Mouse (Mus musculus) G1E (cell line): ENCODE measurements around the gene Pef1.

Source experiments
- CTCF ChIP-seq: IDR thresholded peaks from 2 replicates; pipeline ENCODE4 v1.5.1; 2012; ENCODE audit warnings: low read depth, low read length, inconsistent platforms, mixed read lengths
- GATA1 ChIP-seq: IDR thresholded peaks from 2 replicates; pipeline ENCODE4 v1.6.1; 2012; ENCODE audit warnings: borderline replicate concordance, low read length, inconsistent platforms, mixed read lengths

- TF ChIP-seq GATA1, result no peak
- no peak for TF ChIP-seq CTCF
Observed at GRCm38 (mm10) chr4:130141786-130142185, 39.4 kb downstream of the Pef1 start.
